Mouse (Mus musculus) left cerebral cortex, postnatal 4 days (tissue): ENCODE results near the gene Anapc1. TPM values are rescaled to one million over a fixed set of nuclear protein-coding genes. Genes with fewer than 3 reads are reported as not detected.

Source experiments
- DNase-seq: peaks from one replicate; pipeline ENCODE4 v3.0.0-alpha.2; 2022
- intact Hi-C: fragments of 180-260 bp; cut with DNase I; formaldehyde crosslinking; loops from one replicate; pipeline ENCODE4 v1.15.1; 2025
- total RNA-seq, 2 experiments: library from RNA; stranded (reverse); gene quantifications; 2 replicates each; pipeline ENCODE4 v1.2.3; 2021

Anapc1 gene
- total RNA-seq, result 100 to 1,000 TPM in 1 of 2 experiments, 10 to 100 TPM in 1; 94.2 to 102 TPM

GRCm38 (mm10) chr2:128686921-128687557 lies at the start of gene Anapc1:
Anapc1 (minus strand) TSS chr2:128687391.
- DNase-seq, result peak; percentile 91
- intact Hi-C loops, result loop anchor here (2.0 kb wide), 1 partner anchor 130 kb away; no protein-coding TSS in a partner anchor

GRCm38 (mm10) chr2:128735089-128735488 lies 47.9 kb upstream of the Anapc1 start:
- intact Hi-C loops, result no loop called here
- peak; percentile 53 for DNase-seq

GRCm38 (mm10) chr2:128731951-128732350 lies 44.8 kb upstream of the Anapc1 start:
- no peak for DNase-seq
- intact Hi-C loops, result no loop called here

GRCm38 (mm10) chr2:128731514-128731913 lies 44.3 kb upstream of the Anapc1 start:
- DNase-seq, result no peak
- intact Hi-C loops, result no loop called here

- no peak for DNase-seq
- intact Hi-C loops, result no loop called here
Observed at GRCm38 (mm10) chr2:128729141-128729540, 42.0 kb upstream of the Anapc1 start.

- no peak for DNase-seq
- intact Hi-C loops, result no loop called here
Observed at GRCm38 (mm10) chr2:128728066-128728465, 40.9 kb upstream of the Anapc1 start.

GRCm38 (mm10) chr2:128727552-128727951 lies 40.4 kb upstream of the Anapc1 start:
- intact Hi-C loops, result no loop called here
- DNase-seq, result no peak

GRCm38 (mm10) chr2:128726626-128727025 lies 39.4 kb upstream of the Anapc1 start:
- DNase-seq, result no peak
- intact Hi-C loops, result no loop called here

- no peak for DNase-seq
- intact Hi-C loops, result no loop called here
Observed at GRCm38 (mm10) chr2:128726067-128726466, 38.9 kb upstream of the Anapc1 start.

GRCm38 (mm10) chr2:128722106-128722710 lies 35.0 kb upstream of the Anapc1 start:
- DNase-seq, result no peak
- intact Hi-C loops, result no loop called here

GRCm38 (mm10) chr2:128719380-128719779 lies 32.2 kb upstream of the Anapc1 start:
- intact Hi-C loops, result no loop called here
- no peak for DNase-seq

GRCm38 (mm10) chr2:128715979-128716378 lies 28.8 kb upstream of the Anapc1 start:
- DNase-seq, result no peak
- intact Hi-C loops, result no loop called here

GRCm38 (mm10) chr2:128714724-128715241 lies 27.6 kb upstream of the Anapc1 start:
- intact Hi-C loops, result no loop called here
- DNase-seq, result peak; percentile 3

GRCm38 (mm10) chr2:128713548-128714003 lies 26.4 kb upstream of the Anapc1 start:
- DNase-seq, result peak; percentile 42
- intact Hi-C loops, result no loop called here

- DNase-seq, result no peak
- intact Hi-C loops, result no loop called here
Observed at GRCm38 (mm10) chr2:128712940-128713339, 25.7 kb upstream of the Anapc1 start.

- intact Hi-C loops, result no loop called here
- no peak for DNase-seq
Observed at GRCm38 (mm10) chr2:128710609-128711008, 23.4 kb upstream of the Anapc1 start.

- DNase-seq, result no peak
- intact Hi-C loops, result no loop called here
Observed at GRCm38 (mm10) chr2:128709264-128709663, 22.1 kb upstream of the Anapc1 start.

- intact Hi-C loops, result no loop called here
- no peak for DNase-seq
Observed at GRCm38 (mm10) chr2:128704474-128704873, 17.3 kb upstream of the Anapc1 start.

- DNase-seq, result peak; percentile 6
- intact Hi-C loops, result loop anchor here (2.0 kb wide), 1 partner anchor 117 kb away; no protein-coding TSS in a partner anchor
Observed at GRCm38 (mm10) chr2:128699201-128699885, 12.2 kb upstream of the Anapc1 start.

GRCm38 (mm10) chr2:128698693-128699181 lies 11.5 kb upstream of the Anapc1 start, which contains the start of gene Mertk:
Mertk (plus strand) TSS chr2:128698956.
- peak; percentile 79 for DNase-seq
- intact Hi-C loops, result loop anchor here (2.0 kb wide), 1 partner anchor 118 kb away; no protein-coding TSS in a partner anchor

- DNase-seq, result peak; percentile 87
- intact Hi-C loops, result loop anchor here (2.0 kb wide), 1 partner anchor 119 kb away; no protein-coding TSS in a partner anchor
Observed at GRCm38 (mm10) chr2:128698140-128698692, 11.0 kb upstream of the Anapc1 start.
